Mouse (Mus musculus) Patski (cell line): Measurements from ENCODE around the gene Fip1l1. TPM values are rescaled to one million over a fixed set of nuclear protein-coding genes. Genes with fewer than 3 reads are reported as not detected.

Experiments used
- ATAC-seq: fragments of 100-300 bp; one replicate; pipeline ENCODE4 v1.8.0; 2021
- CTCF ChIA-PET: fragments of 350-600 bp; sonication (Branson Sonifier 250); formaldehyde crosslinking; loops from one replicate; lab custom pipeline; 2022; ENCODE audit warnings: inconsistent platforms; lab: Charles Lee
- POLR2A ChIA-PET: fragments of 350-600 bp; sonication (Branson Sonifier 250); formaldehyde crosslinking; loops from one replicate; lab custom pipeline; 2022; ENCODE audit warnings: antibody characterized with exemption, inconsistent platforms; lab: Charles Lee
- DNase-seq: peaks from one replicate; pipeline ENCODE4 v3.0.0-alpha.2; 2011; ENCODE audit warnings: low read depth, low spot score
- H3K27me3 ChIP-seq: fragments of 371-371 bp; one replicate; pipeline ENCODE4 v1.5.1; 2021
- CTCF ChIP-seq: fragments of 100-300 bp; IDR thresholded peaks from one replicate; pipeline ENCODE4 v1.5.1; 2021
- in situ Hi-C: fragments of 300-500 bp; cut with MboI; formaldehyde crosslinking; loops from 3 replicates; pipeline ENCODE4 v1.11.1; 2018; ENCODE audit warnings: low pct_unique_long_range_greater_than_20kb, mixed read lengths
- polyA plus RNA-seq: library from polyadenylated mRNA; unstranded; gene quantifications from one replicate; pipeline ENCODE4 v1.2.3, GENCODE M21; 2021

Gene Fip1l1
- polyA plus RNA-seq, 1 experiment from 2014 or later = 96.7 TPM

- in situ Hi-C loops = no loop called here
- DNase-seq (no peak), ATAC-seq (no peak)
- CTCF ChIA-PET = no interaction called here
- no peak for TF ChIP-seq CTCF
- POLR2A ChIA-PET = interaction anchor here (0.7 kb wide), 1 partner anchor 7 kb away, joined by 4 read pairs; no protein-coding TSS in a partner anchor
- H3K27me3 ChIP-seq = no peaks in the 10 kb centered on the region
These were observed 36.5 kb downstream of the Fip1l1 start for GRCm38 (mm10) chr5:74571767-74572166.

GRCm38 (mm10) chr5:74589133-74589532 lies 53.9 kb downstream of the Fip1l1 start:
- in situ Hi-C loops = no loop called here
- H3K27me3 ChIP-seq = no peaks in the 10 kb centered on the region
- ATAC-seq (no peak), DNase-seq (no peak)
- CTCF ChIA-PET = no interaction called here
- POLR2A ChIA-PET = interaction anchor here (1.4 kb wide), 1 partner anchor 11 kb away, joined by 3 read pairs; no protein-coding TSS in a partner anchor
- no peak for TF ChIP-seq CTCF

- ATAC-seq (no peak), DNase-seq (no peak)
- TF ChIP-seq CTCF = peak; percentile 55
- ChIA-PET POLR2A (no interaction called here), CTCF (no interaction called here)
- no peaks in the 10 kb centered on the region for H3K27me3 ChIP-seq
- in situ Hi-C loops = loop anchor here (10.0 kb wide), 1 partner anchor 553 kb away; no protein-coding TSS in a partner anchor
These were observed 56.2 kb downstream of the Fip1l1 start for GRCm38 (mm10) chr5:74591413-74591812.

GRCm38 (mm10) chr5:74593147-74593546 lies 57.9 kb downstream of the Fip1l1 start:
- DNase-seq (no peak), ATAC-seq (no peak)
- ChIA-PET POLR2A (no interaction called here), CTCF (interaction anchor here (0.7 kb wide), 1 partner anchor 8 kb away, joined by 3 read pairs; no protein-coding TSS in a partner anchor)
- no peaks in the 10 kb centered on the region for H3K27me3 ChIP-seq
- TF ChIP-seq CTCF = no peak
- in situ Hi-C loops = loop anchor here (10.0 kb wide), 1 partner anchor 552 kb away; no protein-coding TSS in a partner anchor

- ATAC-seq (peak; percentile 77), DNase-seq (peak; percentile 61)
- H3K27me3 ChIP-seq = no peaks in the 10 kb centered on the region
- CTCF ChIA-PET = interaction anchor here (0.8 to 3.5 kb wide), 7 partner anchors 10 to 364 kb away, joined by 3 to 14 read pairs (median 3); no protein-coding TSS in a partner anchor
- in situ Hi-C loops = loop anchor here (25.0 kb wide), 1 partner anchor 288 kb away; no protein-coding TSS in a partner anchor
- POLR2A ChIA-PET = interaction anchor here (0.8 kb wide), 1 partner anchor 11 kb away, joined by 3 read pairs; no protein-coding TSS in a partner anchor
- TF ChIP-seq CTCF = no peak
These were observed 64.8 kb downstream of the Fip1l1 start for GRCm38 (mm10) chr5:74600010-74600409.

GRCm38 (mm10) chr5:74601171-74601570 lies 65.9 kb downstream of the Fip1l1 start:
- DNase-seq (no peak), ATAC-seq (no peak)
- POLR2A ChIA-PET = no interaction called here
- in situ Hi-C loops = loop anchor here (25.0 kb wide), 1 partner anchor 289 kb away; no protein-coding TSS in a partner anchor
- no peaks in the 10 kb centered on the region for H3K27me3 ChIP-seq
- CTCF ChIA-PET = interaction anchor here (0.8 to 3.5 kb wide), 2 partner anchors 11 to 40 kb away, joined by 3 to 14 read pairs; no protein-coding TSS in a partner anchor
- no peak for TF ChIP-seq CTCF

- POLR2A ChIA-PET = interaction anchor here (0.7 kb wide), 1 partner anchor 44 kb away, joined by 4 read pairs; no protein-coding TSS in a partner anchor
- in situ Hi-C loops = loop anchor here (25.0 kb wide), 1 partner anchor 290 kb away; no protein-coding TSS in a partner anchor
- DNase-seq (no peak), ATAC-seq (no peak)
- H3K27me3 ChIP-seq = no peaks in the 10 kb centered on the region
- CTCF ChIA-PET = interaction anchor here (3.5 kb wide), 1 partner anchor 39 kb away, joined by 14 read pairs; no protein-coding TSS in a partner anchor
- TF ChIP-seq CTCF = no peak
These were observed 66.7 kb downstream of the Fip1l1 start for GRCm38 (mm10) chr5:74601965-74602364.

- TF ChIP-seq CTCF = no peak
- no peaks in the 10 kb centered on the region for H3K27me3 ChIP-seq
- ATAC-seq = no peak
- POLR2A ChIA-PET = no interaction called here
- in situ Hi-C loops = loop anchor here (25.0 kb wide), 1 partner anchor 290 kb away; no protein-coding TSS in a partner anchor
- DNase-seq = no peak
- CTCF ChIA-PET = interaction anchor here (3.5 kb wide), 1 partner anchor 39 kb away, joined by 14 read pairs; no protein-coding TSS in a partner anchor
These were observed 67.1 kb downstream of the Fip1l1 start for GRCm38 (mm10) chr5:74602371-74602770.

- in situ Hi-C loops = loop anchor here (25.0 kb wide), 1 partner anchor 291 kb away; no protein-coding TSS in a partner anchor
- TF ChIP-seq CTCF = no peak
- POLR2A ChIA-PET = no interaction called here
- ATAC-seq = no peak
- CTCF ChIA-PET = interaction anchor here (1.1 to 2.3 kb wide), 3 partner anchors 12 to 19 kb away, joined by 3 to 8 read pairs (median 4); no protein-coding TSS in a partner anchor
- no peak for DNase-seq
- H3K27me3 ChIP-seq = no peaks in the 10 kb centered on the region
These were observed 68.1 kb downstream of the Fip1l1 start for GRCm38 (mm10) chr5:74603306-74603705.

- ChIA-PET POLR2A (no interaction called here), CTCF (interaction anchor here (0.6 to 2.2 kb wide), 4 partner anchors 13 to 550 kb away, joined by 3 to 7 read pairs (median 4); no protein-coding TSS in a partner anchor)
- in situ Hi-C loops = loop anchor here (25.0 kb wide), 1 partner anchor 294 kb away; no protein-coding TSS in a partner anchor
- no peaks in the 10 kb centered on the region for H3K27me3 ChIP-seq
- no peak for DNase-seq
- no peak for TF ChIP-seq CTCF
- no peak for ATAC-seq
These were observed 71.0 kb downstream of the Fip1l1 start for GRCm38 (mm10) chr5:74606213-74606612.
